Mouse (Mus musculus) embryo, embryonic 10.5 days (tissue): ENCODE measurements at regions not wholly inside any gene's neighbourhood (a gene's known extent, or its start where the extent isn't known, plus 50 kb on each side); places are given as distances from the start of the nearest gene placed in this dataset.
"Not testable (repeated sequence)": the region's sequence is repeated elsewhere in the genome, so short reads cannot be mapped to it uniquely, and the experiment has no call there.

ENCODE experiments used
- DNase-seq: peaks from one replicate; pipeline ENCODE4 v3.0.0-alpha.2; 2015; ENCODE audit warnings: low spot score

DNA sequence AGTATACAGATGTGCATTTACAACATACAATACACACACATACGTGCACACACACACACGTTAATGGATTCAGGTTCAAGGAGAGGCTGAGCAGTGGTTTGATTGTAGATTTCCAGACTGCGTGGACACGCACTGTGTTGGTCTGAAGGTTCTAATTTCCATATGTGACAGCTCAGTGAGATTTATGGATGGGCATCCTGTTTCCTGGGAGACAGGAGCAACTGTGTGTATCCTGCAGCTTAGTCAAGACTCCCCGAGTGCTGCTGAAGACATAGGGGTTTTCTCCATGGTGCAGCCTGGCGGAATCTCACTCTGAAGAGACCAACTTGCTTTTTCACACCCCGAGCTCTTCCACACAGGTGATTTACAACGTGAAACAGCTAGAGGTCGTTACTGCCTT is 119.3 kb upstream of the Foxk1 start:
- peak; percentile 55 for DNase-seq

DNA sequence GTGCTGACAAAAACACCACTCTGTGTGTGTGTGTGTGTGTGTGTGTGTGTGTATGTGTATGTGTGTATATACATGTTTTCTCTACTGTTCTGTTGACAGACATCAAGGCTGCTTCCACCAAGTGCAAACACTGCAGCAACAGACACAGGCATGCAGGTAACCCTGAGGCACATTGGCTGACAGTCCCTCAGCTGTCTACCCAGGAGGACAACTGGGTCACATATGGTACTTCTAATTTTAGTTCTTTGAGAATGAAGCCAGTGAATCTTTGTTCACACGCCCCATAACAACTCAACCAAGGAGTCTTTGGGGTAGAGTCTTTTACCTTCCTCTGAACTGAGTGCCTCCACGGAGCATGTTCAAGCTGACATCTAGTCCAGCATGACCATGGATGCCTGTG is 113.3 kb upstream of the Foxk1 start:
- no peak for DNase-seq

DNA sequence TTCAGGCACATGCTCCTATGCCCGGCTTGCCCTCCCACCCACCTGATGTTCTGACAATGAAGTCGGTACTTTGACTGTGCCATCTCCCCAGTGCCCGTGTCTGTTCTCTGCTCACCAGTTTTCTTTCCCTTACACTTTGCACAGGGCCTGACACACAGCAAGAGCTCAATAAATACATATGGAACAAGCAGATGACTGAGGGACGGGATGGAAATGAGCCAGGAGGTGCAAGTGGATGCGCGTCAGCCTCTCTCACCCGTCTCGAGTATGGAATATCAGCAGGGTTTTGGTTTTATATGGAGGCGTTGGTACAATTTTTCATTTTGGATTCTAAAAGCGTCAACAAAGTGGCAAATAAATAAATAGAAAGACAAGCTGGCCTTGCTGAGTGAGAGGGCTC is 109.8 kb upstream of the Foxk1 start:
- no peak for DNase-seq

- DNase-seq, result not testable (repeated sequence)
Observed at GRCm38 (mm10) chr5:142296401-142296800, 104.9 kb upstream of the Foxk1 start.

DNA sequence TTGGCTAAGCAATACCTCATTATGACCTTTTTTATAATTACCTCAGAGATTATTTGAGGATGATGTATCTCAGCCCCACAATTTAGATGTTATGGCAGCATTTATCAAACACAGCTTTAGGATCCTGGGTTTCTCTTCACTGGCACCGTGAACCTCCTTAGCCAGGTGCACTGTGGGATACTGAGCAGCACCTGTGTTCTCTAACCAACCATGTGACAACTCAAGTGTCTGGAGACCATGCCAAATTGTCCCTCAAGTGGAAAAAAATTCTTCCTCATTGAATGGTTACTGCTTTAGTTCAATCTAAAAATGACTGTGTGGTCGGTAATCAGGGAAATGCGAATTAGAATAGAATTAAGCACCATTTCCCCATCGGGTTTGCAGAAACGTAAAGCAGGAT is 101.7 kb upstream of the Foxk1 start:
- DNase-seq, result no peak

- DNase-seq, result no peak
Observed at GRCm38 (mm10) chr5:142308511-142308910, 92.8 kb upstream of the Foxk1 start.

DNA sequence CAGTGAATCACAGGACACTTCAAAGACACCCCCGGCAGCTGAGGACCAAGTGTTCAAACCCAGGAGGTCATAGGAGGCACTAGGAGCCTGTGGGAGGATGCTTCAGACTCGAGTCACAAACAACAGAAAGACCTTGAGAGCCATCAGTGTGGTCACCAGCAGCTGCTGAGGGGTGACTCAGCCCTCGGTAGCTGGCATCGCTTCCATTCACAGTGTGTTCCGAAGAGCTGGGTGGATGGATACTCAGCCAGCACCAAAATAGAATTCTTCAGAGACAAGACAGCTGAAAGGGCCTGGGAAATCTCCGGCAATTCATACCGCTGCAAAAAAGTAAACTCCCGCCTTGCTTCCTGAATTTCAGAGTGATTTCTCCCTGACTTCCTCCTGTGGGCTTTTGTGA is 87.4 kb upstream of the Foxk1 start:
- no peak for DNase-seq

DNA sequence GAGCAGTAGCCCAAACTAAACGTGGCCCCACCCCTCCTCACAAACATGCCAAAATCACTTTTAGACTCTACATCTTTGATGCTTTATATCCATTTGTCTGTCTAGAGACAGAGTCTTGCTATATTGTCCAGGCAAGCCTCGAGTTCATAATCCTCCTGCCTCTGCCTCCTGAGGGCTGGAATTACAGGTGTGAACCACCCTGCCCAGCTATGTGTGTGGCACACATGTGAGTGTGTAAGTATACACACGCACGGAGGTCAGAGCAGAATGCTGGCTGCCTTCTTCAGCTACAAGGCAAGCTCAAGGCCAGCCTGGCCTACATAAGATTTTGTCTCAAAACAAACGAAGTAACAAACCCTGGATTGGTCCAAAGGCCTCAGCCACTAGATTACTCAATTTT is 86.8 kb upstream of the Foxk1 start:
- no peak for DNase-seq

- peak; percentile 92 for DNase-seq
Observed at GRCm38 (mm10) chr5:142319268-142319667, 82.0 kb upstream of the Foxk1 start.

GRCm38 (mm10) chr5:142321316-142321715 is 80.0 kb upstream of the Foxk1 start:
- DNase-seq, result no peak

DNA sequence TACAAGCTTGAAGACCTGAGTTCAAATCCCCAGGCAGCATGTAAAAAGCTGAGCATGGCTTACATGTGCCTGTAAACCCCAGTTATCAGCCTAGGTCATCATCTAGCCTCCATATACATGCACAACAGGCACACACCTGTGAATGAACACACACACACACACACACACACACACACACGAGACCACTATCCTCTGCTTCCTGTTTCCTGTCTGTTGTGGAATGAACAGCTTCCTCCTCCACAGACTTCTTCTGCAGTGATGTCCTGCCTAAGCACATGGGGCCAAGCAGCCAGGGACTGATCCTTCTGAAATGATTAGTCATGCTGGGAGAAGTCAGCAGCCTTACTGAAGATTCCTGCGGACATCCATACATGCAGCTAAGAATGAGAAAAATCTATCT is 76.4 kb upstream of the Foxk1 start:
- DNase-seq, result no peak

- DNase-seq, result peak; percentile 24
Observed at GRCm38 (mm10) chr5:142325560-142325959, 75.7 kb upstream of the Foxk1 start.

DNA sequence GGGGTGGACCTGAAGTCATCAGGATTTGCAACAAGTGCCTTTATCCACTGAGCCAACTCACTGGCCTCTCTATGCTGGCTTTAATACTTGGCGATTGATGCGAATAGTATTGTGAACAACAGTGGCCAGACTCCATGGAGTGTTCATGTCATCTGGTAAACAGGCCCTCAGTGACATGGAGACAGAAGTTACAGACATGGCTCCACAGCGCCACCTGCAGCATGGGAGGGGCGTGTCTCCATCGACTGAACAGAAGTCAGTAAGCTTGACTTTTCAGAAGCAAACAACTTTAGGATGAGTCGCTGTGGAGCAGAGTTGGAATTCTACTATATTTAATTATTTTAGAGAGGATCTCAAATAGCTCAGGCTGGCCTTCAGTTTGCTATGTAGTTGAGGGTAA is 74.0 kb upstream of the Foxk1 start:
- DNase-seq, result peak; percentile 55

DNA sequence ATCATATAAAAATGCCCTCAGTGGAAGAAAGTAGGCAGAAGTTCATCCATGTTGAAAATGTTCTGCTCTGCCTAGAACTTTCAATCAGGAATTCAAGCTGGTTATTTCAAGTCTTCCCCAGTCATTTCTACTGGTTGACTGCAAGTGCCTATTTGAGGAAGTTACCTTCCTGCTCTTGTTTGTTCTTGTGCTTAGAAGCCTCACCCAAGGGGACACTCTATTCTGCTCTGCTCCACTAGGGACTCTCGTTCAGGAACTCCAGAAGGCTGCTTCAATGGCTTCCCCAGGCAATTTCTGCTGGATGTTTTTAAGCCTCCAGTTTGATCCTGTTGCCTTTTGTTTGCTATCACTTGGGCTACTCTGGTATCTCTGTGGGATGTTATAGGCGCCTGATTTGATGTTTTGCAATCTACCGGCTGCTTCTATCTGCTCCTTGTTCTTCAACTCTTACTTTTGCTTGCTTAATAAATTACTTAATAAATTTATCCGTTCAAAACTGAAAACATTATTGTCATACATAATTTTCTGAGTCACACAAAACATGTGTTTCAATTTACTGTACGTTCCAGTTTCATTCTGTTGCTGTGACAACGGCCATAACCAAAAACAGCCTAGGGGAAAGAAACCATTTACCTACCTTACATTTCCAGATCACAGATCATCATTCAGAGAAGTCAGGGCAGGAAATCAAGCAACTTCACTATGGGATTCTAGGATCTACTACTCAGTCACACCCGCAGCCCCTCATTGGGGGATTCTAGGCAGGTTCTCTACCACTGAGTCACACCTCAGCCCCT is 71.4 kb upstream of the Foxk1 start:
- no peak for DNase-seq

DNA sequence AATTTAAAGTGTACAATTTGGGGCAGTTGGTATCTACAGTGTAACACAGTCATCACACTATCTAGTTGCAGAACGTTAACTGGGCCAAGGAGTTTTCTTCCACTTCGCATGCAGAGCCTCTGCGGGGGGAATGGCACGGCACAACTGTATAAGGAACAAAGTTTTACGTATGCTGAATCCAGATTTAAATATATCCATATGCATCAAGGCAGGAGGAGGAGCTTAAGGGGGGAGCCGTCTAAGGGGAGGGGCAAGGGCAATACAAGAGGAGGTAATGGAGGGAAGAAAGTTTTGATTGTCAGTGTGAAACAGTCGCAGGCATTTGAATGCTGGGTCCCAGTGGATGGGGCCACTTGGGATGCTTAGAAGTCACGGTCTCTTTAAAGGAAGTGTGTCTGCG is 68.6 kb upstream of the Foxk1 start:
- DNase-seq, result no peak

DNA sequence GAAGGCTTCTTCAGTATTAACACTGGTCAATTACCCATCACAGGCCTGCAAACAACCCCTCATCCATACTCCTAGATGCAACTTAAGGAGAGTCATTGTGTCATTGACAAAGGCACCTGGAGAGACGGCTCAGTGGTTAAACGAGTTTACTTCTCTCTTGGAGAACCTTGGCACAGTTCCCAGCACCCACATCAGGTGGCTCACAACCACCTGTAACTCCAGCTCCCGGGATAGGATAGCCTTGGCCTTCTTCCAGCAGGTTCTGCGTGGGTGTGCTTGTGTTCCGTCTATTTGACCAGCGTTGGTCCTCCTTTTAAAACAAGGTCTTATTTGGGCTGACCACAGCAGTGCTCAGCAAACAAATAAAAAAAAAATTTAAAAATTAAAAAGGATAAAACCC is 63.9 kb upstream of the Foxk1 start:
- no peak for DNase-seq

DNA sequence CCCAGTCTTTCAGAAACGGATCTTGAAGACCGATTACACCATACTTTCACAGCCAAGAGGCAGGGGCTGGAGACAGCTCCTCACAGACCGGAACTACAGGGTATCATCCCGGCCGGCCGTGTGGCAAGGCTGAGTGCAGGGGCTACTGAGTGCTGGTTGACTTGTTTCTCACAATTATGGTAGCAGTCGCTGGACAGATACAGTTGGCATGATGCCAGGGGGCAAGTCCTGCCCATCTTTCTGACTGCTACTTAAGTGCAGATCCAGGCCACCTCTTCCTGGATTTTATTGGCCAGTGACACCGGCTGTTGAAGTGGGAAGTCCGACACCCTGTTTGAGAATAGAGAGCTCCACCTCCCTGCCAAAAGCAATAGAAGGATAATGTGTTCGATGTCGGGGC is 63.2 kb upstream of the Foxk1 start:
- DNase-seq, result no peak

DNA sequence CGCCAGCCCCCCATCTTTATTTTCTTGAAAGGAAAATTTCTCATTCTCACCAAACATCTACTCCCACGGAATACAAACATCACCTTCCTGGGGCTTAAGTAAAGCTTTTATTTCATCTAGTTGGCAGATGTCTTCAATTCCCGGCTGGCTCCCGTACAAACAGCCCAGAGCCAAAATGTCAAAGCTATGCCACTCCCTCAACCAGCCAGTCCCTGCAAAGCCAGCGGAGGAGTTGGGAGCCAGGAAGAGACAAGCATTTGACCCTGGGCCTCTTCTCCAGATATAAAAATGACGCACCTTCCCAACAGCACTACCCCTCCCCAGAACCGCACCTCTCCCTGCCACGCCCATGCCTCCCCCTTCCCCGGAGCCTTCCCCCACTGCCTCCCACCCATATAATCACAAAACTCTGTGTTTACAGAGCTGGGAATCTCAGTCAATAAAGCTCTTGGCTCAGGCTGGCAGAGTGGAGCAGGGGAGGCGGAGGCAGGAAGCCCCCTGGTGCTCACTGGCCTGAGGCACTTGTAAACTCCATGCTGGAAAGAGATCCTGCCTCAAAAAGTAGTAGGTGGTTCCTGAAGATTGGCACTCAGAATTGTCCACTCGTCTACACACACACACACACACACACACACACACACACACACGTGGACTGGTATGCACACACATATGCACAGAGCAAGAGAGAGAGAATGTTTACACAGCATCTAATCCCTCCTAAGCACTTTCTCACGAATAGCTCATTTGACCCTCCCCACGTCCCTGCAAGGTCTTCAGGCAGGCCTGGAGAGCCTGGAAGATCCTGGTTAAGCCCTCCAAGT is 60.9 kb upstream of the Foxk1 start:
- no peak for DNase-seq

- DNase-seq, result no peak
Observed at GRCm38 (mm10) chr5:142341026-142341432, 60.3 kb upstream of the Foxk1 start.

- no peak for DNase-seq
Observed at GRCm38 (mm10) chr5:142346454-142346853, 54.8 kb upstream of the Foxk1 start.

- DNase-seq, result peak; percentile 28
Observed at GRCm38 (mm10) chr5:142350574-142350973, 50.7 kb upstream of the Foxk1 start.
